14 mouse cellular contexts compared by ENCODE assay signal in the genomic region with DNA sequence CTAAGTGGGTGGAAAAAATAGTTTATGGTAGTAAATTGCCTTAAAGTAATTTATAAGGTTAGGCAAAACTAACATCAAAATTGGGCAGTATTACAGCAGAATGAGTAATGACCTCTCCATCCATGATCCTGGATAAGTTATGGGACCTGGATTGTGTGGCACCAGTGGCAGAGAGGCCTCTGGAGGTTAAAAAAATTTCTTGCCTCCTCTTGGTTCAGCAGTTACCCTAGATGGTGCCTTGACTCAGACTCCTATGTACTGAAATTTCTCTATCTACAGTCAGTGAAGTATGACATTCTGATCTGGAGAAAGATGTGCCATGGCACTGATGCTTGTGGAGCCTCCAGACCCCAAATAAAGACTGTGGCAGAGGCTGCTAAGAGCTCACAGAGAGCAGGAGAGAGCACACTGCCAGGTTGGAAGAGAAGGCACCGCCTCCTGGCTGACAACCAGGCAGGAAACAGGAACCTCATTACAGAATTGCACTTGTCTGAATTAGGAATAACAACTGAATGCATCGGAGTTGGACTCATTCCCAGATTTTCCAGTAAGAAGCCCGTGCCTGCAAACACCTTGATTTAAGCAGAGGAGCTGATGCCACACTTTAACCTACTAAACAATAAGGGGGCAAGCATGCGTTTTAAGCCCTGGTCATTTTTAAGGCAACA.
A peak's percentile ranks its signal among the peaks of the same experiment; 100 is the strongest.
DNase-seq lines count a peak whose midpoint lies in the region; ATAC-seq and TF ChIP-seq lines count a peak whose summit lies in the region.
"Had no signal": no experiment of that assay in that cellular context is flagged by ENCODE, and none has a peak within 500 bp of the region (broad histone marks: within the 10 kb centered on the region; RNA-seq: fewer than 3 reads in every experiment).

No protein-coding gene starts in this region.

- TF ChIP-seq CTCF in lung, postnatal 0 days (IDR thresholded peaks at IDR 0.05) = no peak
- TF ChIP-seq CTCF in cerebellum, adult 2 months (IDR thresholded peaks at IDR 0.05; ENCODE audit: borderline replicate concordance, insufficient read depth, low read depth, low read length) = no peak
- no peak for TF ChIP-seq CTCF in forebrain, postnatal 0 days (IDR thresholded peaks at IDR 0.05; ENCODE audit: low read depth)

- no peaks in the 10 kb centered on the region for H3K27me3 ChIP-seq in lung, postnatal 0 days (replicated peaks; ENCODE audit: insufficient read depth, low read length)
- H3K27me3 ChIP-seq in cerebellum, adult 2 months (ENCODE audit: control insufficient read depth, insufficient read depth, low read length) = no peaks in the 10 kb centered on the region
- no peaks in the 10 kb centered on the region for H3K27me3 ChIP-seq in forebrain, postnatal 0 days (ENCODE audit: insufficient read depth, low read length)
- H3K27me3 ChIP-seq: CH12.LX had no signal

- H3K4me1 ChIP-seq in lung, postnatal 0 days (ENCODE audit: insufficient read depth, low read depth, low read length) = no peaks in the 10 kb centered on the region
- peaks cover 2% of the 10 kb centered on the region; the same call in 1 of the 2 replicates for H3K4me1 ChIP-seq in cerebellum, adult 2 months (ENCODE audit: control insufficient read depth, insufficient read depth, low read length)
- no peaks in the 10 kb centered on the region for H3K4me1 ChIP-seq in forebrain, postnatal 0 days (ENCODE audit: insufficient read depth)

- TF ChIP-seq POLR2A in cerebellum, adult 2 months (IDR thresholded peaks at IDR 0.05; ENCODE audit: borderline replicate concordance, insufficient read depth, low read length) = no peak

- H3K9me3 ChIP-seq in lung, postnatal 0 days (ENCODE audit: low read length) = no peaks in the 10 kb centered on the region
- no peaks in the 10 kb centered on the region for H3K9me3 ChIP-seq in forebrain, postnatal 0 days (ENCODE audit: low read length)

- no peak overlapping the region for H3K9ac ChIP-seq in lung, postnatal 0 days (replicated peaks; ENCODE audit: low read depth)
- H3K9ac ChIP-seq in forebrain, postnatal 0 days = no peak overlapping the region

- WGBS in lung, postnatal 0 days = 41% methylated on average over 4 of the region's 4 CpGs
- 11% methylated on average over 4 of the region's 4 CpGs for WGBS in cerebellum, adult 2 months
- 25% methylated on average over 4 of the region's 4 CpGs for WGBS in forebrain, postnatal 0 days

- ATAC-seq in lung, postnatal 0 days = no peak
- ATAC-seq in forebrain, postnatal 0 days = peak; percentile 78; the same call in 1 of the 2 replicates
- ATAC-seq: intestine, postnatal 0 days had no signal

- H3K4me3 ChIP-seq in lung, postnatal 0 days (ENCODE audit: low read depth, low read length) = no peak overlapping the region
- no peak overlapping the region for H3K4me3 ChIP-seq in cerebellum, adult 2 months (replicated peaks; ENCODE audit: insufficient read depth, low read depth, low read length)
- no peak overlapping the region for H3K4me3 ChIP-seq in forebrain, postnatal 0 days (ENCODE audit: low read depth, low read length)

- no peak for TF ChIP-seq EP300 in lung, postnatal 0 days (IDR thresholded peaks at IDR 0.05)

- H3K36me3 ChIP-seq in lung, postnatal 0 days (ENCODE audit: insufficient read depth, low read length) = no peaks in the 10 kb centered on the region
- no peaks in the 10 kb centered on the region for H3K36me3 ChIP-seq in forebrain, postnatal 0 days (ENCODE audit: insufficient read depth)

- DNase-seq in lung, postnatal 0 days (ENCODE audit: low spot score) = peak; percentile 12
- no peak for DNase-seq in lung, postnatal 14 days
- peak; percentile 61 for DNase-seq in brain, adult 2 months (ENCODE audit: low read depth, low spot score)
- peak; percentile 37 to 71 for DNase-seq in cerebellum, adult 2 months
- peak; percentile 36 for DNase-seq in forebrain, postnatal 0 days
- DNase-seq in layer of hippocampus, adult 9-11 months = no peak
- no peak for DNase-seq in adrenal gland, adult 18-20 months (ENCODE audit: low spot score in 2 of 2)
- DNase-seq: adrenal gland, postnatal 14 days; kidney, postnatal 36 days; liver; thymus, postnatal 36 days had no signal

- H3K27ac ChIP-seq in lung, postnatal 0 days (ENCODE audit: low read length) = no peak overlapping the region
- no peak overlapping the region for H3K27ac ChIP-seq in cerebellum, adult 2 months (ENCODE audit: insufficient read depth, low read length)
- peak overlapping the region; percentile 5; the same call in 1 of the 2 replicates for H3K27ac ChIP-seq in forebrain, postnatal 0 days (ENCODE audit: low read depth, low read length)
- H3K27ac ChIP-seq: macrophage had no signal

- H3K4me2 ChIP-seq in lung, postnatal 0 days (replicated peaks; ENCODE audit: low read depth, low read length) = no peak overlapping the region
- no peak overlapping the region for H3K4me2 ChIP-seq in forebrain, postnatal 0 days (ENCODE audit: low read depth)

Comparison
In these comparisons a context has a peak if more than half of its experiments do, and no peak if none do; other contexts are left out.
1. DNase-seq: peak in lung, postnatal 0 days (single experiment), brain, adult 2 months (single experiment), cerebellum, adult 2 months (2 of 2) and forebrain, postnatal 0 days (single experiment); none in lung, postnatal 14 days (single experiment), layer of hippocampus, adult 9-11 months (single experiment) and adrenal gland, adult 18-20 months (0 of 2).